Mouse (Mus musculus) Muller cell, postnatal 12 days (primary cell): ENCODE results near the gene Gng2.

ENCODE experiments used
- DNase-seq: peaks from one replicate; pipeline ENCODE4 v3.0.0-alpha.2; 2015; ENCODE audit errors: inconsistent ontology term

Gene Gng2

GRCm38 (mm10) chr14:19977271-19978024, at the start of gene Gng2:
Gene Gng2 (minus strand): TSS chr14:19977627.
- no peak for DNase-seq

GRCm38 (mm10) chr14:20024888-20025719, 47.7 kb upstream of the Gng2 start:
- DNase-seq, result no peak

DNA sequence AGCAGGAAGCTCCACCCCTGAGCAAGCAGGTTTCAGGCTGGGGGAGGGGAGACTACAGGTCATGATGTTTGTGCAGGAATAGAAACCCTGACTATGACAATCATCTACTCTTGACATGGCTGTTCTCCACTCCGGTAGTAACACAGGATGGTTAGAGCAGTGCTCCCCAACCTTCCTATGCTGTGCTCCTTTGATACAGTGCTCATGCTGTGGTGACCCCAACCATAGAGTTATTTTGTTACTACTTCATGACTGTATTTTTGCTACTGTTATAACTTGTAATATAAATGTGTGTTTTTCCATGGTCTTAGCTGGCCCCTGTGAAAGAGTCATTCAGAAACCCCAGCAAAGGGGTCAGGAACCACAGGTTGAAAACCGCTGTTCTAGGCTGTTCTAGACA, 46.5 kb upstream of the Gng2 start:
- DNase-seq, result no peak

- no peak for DNase-seq
Observed at GRCm38 (mm10) chr14:20019486-20019885, 42.1 kb upstream of the Gng2 start.

- no peak for DNase-seq
Observed at GRCm38 (mm10) chr14:20012506-20013275, 35.3 kb upstream of the Gng2 start.

GRCm38 (mm10) chr14:20007446-20007845, 30.0 kb upstream of the Gng2 start:
- no peak for DNase-seq

DNA sequence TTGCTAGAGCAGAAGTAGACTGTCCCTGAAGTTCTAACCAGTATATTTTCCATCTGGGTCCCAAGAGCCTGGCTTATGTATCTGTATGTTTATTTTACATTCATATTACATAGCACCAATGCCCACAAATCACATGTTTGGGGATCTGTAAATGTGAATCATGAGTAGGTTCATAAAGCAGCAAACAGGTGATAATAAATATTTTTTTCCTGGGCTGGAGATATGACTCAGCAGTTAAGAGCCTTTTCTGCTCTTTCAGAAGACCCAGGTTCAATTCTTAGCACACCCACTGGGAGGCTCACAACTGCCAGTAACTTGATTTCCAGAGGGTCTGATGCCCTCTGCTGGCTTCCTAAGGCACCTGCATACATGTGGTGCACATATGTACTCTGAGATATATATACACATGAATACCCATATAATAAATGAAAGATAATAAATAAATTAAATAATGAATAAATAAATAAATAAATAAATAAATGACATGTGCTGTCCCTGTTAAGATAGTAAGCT, 27.4 kb upstream of the Gng2 start:
- no peak for DNase-seq

DNA sequence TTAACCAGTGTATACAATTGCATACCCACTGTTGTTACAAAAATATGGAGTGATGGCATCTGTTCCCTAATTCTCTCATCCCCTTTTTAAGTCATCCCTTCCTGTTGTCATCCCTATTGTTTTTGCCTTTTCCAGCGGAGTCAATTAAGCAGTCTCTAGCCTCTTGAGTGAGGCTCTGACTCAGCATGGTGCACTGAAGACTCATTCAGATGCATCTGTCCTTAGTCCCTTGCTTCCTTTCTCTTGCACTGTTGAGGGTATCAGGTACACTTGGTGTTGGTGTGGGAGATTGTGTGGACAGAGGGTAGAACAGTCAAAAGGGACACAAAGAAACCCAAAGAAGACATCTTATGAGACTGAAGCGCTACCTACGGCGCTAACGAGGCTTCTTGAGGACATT, 19.4 kb upstream of the Gng2 start:
- peak; percentile 6 for DNase-seq

DNA sequence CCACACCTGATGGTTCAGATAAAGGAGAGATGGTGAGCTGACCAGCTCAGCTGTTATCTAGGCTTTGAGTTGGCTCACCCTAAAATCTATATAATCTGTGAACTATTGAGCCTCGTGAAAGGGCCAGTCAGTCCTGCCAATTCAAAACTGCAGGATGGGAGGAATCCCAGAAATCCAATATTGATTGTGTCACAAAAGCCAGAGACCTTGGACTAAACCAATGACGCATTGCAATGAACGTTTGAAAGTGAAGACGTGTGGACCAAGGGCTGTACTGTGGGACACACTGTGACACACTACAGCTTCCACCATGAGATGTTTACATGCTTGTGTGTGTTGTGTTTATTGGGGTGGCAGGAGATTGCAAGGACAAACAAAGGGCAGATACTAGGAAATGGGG, 18.5 kb upstream of the Gng2 start:
- no peak for DNase-seq

DNA sequence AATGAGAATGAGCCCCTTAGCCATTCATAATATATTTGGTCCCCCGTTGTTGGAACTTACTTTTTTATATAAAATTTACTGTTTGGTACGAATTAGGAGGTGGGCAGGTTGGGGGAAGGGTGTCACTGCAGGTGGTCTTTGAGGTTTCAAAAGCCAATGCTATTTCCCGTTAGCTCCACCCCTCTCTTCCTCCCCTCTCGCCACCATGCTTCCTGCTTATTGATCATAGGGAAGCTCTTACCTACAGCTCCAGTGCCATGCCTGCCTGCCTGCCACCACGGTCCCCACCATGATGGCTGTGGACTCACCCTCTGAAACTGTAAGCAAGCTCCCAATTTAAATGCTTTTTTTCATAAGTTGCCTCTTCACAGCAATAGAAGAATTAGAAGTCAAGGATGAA, 16.6 kb upstream of the Gng2 start:
- DNase-seq, result no peak

GRCm38 (mm10) chr14:19993570-19993883, 16.1 kb upstream of the Gng2 start:
- DNase-seq, result no peak

- no peak for DNase-seq
Observed at GRCm38 (mm10) chr14:19992873-19993569, 15.6 kb upstream of the Gng2 start.

DNA sequence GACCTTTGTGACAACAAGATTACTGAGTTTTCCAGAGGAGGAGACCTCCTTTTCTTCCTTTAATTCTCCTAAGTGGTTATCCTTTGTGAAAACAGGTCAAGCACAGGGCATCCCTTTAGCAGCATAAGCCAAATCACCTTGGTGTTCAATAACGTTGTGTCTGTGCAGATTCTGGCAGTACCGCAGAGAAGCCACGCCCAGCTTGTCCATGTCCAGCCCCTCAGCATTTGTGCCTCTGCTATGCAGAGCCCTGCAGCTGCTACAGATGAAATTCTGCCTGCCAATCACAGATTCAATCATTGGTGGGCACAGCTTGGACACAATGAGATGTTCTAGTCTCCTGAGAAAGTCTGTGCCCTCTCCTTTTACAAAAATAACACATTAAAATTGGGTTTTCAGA, 14.4 kb upstream of the Gng2 start:
- no peak for DNase-seq

- no peak for DNase-seq
Observed at GRCm38 (mm10) chr14:19990436-19990993, 13.1 kb upstream of the Gng2 start.

DNA sequence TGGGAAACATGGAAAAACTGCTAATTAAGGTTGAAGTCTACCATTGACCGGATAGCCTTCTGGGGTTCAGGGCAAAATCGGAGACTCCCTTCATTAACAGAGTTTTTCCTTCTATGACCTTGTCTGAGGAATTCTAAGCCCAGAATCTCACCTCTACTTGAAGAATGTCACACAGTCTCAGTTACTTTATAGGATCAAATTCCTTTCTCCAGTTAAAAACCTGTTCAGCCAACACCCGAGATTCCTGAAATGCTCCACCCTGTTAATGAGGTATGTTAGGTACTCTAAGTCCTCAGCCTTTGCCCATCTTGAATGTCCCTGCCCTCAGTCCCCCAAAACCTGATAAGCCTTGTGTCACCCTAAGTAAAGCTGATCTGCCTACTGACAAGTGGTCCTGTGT, 11.0 kb upstream of the Gng2 start:
- DNase-seq, result no peak

GRCm38 (mm10) chr14:19987358-19987834, 10.0 kb upstream of the Gng2 start:
- no peak for DNase-seq

DNA sequence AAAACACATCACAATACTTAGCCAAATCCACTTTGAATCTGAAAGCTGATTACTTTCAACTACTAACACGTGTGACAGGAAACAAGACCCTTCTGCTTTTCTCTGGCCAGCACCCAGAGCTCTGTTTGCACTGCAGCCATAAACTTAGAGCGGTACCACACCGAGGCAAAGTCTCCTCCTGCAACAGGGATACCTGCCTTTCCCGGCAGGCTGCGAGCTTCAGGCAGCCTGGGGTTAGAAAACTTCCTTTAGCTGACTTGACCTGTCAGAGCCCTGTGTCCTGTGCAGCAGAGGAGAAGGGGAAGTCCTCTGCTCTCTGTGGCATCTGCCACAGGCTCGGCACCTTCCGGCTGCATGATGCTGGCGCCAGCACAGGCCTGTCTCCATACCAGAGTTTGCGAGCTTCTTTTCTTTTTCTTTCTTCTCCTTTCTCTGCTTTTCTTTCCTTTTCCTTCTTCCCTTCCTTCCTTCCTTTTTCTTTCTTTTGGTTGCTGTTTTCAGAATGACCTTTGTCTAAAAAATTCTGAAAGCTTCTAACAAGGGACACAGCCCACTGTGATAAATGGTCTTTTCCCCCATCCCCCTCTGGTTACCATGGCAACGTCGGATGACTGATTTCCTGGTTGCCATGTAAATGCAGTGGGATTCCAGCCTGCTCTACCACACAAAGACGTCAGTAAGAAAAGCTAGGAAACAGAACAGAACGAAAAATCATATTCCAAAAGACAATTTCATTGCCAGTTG, 9.4 kb upstream of the Gng2 start:
- DNase-seq, result peak; percentile 81

- peak; percentile 14 for DNase-seq
Observed at GRCm38 (mm10) chr14:19985912-19986613, 8.6 kb upstream of the Gng2 start.

DNA sequence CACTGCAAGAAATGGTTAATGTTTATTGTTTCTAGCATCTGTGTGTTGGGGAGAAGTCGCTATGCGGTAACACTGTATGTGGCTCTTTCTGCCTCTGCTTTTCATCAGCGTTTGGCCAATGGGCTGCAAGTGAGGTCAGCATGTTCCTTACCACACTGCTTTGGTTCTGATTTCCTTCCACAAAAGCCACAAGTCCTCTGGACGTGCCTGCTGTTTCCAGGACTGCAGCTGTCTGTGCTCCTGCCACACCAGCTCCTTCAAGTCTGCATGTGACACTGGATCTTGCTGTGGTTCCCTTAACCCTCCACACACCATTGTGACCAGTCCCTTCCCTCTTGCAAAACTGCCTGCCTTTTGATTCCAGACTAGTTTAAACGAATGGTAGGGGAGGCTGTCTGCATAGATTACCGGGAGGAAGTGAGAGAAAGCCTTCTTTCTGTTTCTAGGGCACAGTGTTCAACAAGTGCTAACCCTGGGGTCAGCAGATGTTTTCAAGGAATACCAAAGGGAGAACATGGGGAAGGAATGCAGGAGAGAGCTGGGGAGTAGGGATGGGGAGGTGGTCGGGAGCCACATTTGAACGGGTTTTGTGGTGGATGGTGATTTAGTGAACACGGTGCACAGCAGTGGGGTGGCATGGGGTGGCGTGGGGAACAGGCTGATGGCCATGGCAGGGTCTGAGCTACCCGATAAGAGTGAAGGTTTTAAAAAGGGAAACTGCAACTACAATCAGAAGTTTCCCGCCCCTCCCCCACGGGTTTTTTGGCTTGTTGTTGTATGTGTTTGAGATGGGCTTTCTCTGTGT, 7.9 kb upstream of the Gng2 start:
- peak; percentile 29 for DNase-seq
